Mouse (Mus musculus) embryonic facial prominence, embryonic 15.5 days (tissue): ENCODE data around the gene Ric8a. TPM values are rescaled to one million over a fixed set of nuclear protein-coding genes. Genes with fewer than 3 reads are reported as not detected.

Experiments used
- ATAC-seq: fragments of 200-750 bp; cut with Nextera tagmentation; 2 replicates; pipeline ENCODE4 v1.8.0; 2017; ENCODE audit warnings: low read depth, moderate TSS enrichment; ENCODE audit not compliant: insufficient number of reproducible peaks, low FRiP score, low TSS enrichment
- H3K27ac ChIP-seq: fragments of 300-500 bp; sonication (generic); replicated peaks from 2 replicates; pipeline ENCODE4 v1.5.1; 2015; ENCODE audit warnings: mild to moderate bottlenecking, inconsistent platforms
- H3K27me3 ChIP-seq: fragments of 300-500 bp; sonication (generic); 2 replicates; pipeline ENCODE4 v1.6.1; 2015; ENCODE audit warnings: inconsistent platforms
- H3K36me3 ChIP-seq: fragments of 300-500 bp; sonication (generic); 2 replicates; pipeline ENCODE4 v1.6.1; 2015; ENCODE audit warnings: mild to moderate bottlenecking, inconsistent platforms
- H3K4me1 ChIP-seq: fragments of 300-500 bp; sonication (generic); 2 replicates; pipeline ENCODE4 v1.6.1; 2015; ENCODE audit warnings: inconsistent platforms
- H3K4me2 ChIP-seq: fragments of 300-500 bp; sonication (generic); replicated peaks from 2 replicates; pipeline ENCODE4 v1.6.1; 2015; ENCODE audit warnings: mild to moderate bottlenecking, inconsistent platforms
- H3K4me3 ChIP-seq: fragments of 300-500 bp; sonication (generic); replicated peaks from 2 replicates; pipeline ENCODE4 v1.5.1; 2015; ENCODE audit warnings: mild to moderate bottlenecking, inconsistent platforms
- H3K9ac ChIP-seq: fragments of 300-500 bp; sonication (generic); 2 replicates; pipeline ENCODE4 v1.6.1; 2015; ENCODE audit warnings: inconsistent platforms
- H3K9me3 ChIP-seq: fragments of 300-500 bp; sonication (generic); replicated peaks from 2 replicates; pipeline ENCODE4 v1.6.1; 2016; ENCODE audit warnings: inconsistent platforms
- WGBS: fragments of 180-500 bp; shearing (Covaris S2); methylation state at CpG from one replicate; pipeline ENCODE4 v1.1.7; 2015; 5-methylcytosine and 5-hydroxymethylcytosine counted together
- polyA plus RNA-seq: library from polyadenylated mRNA; unstranded; fragments of >200 nt; fragmentation: Nextera tagmentation; extraction: Ambion mirVana; gene quantifications from 2 replicates; pipeline ENCODE4 v1.2.1, GENCODE M21; 2015

Ric8a gene
- polyA plus RNA-seq, 1 experiment from 2014 or later: 86.1 TPM

- ATAC-seq: no peak
- H3K4me2 ChIP-seq: no peak overlapping the region
- no peaks in the 10 kb centered on the region for H3K27me3 ChIP-seq
- H3K27ac ChIP-seq: no peak overlapping the region
- H3K9me3 ChIP-seq: no peaks in the 10 kb centered on the region
- no peak overlapping the region for H3K4me3 ChIP-seq
- H3K9ac ChIP-seq: no peak overlapping the region
- H3K4me1 ChIP-seq: no peaks in the 10 kb centered on the region
- 89% methylated on average over 3 of the region's 3 CpGs for WGBS
- H3K36me3 ChIP-seq: peaks cover 74% of the 10 kb centered on the region
Measured at GRCm38 (mm10) chr7:140894611-140895010, 37.9 kb downstream of the Ric8a start.

- WGBS: 65% methylated on average over 7 of the region's 7 CpGs
- Histone ChIP-seq H3K27ac (no peak overlapping the region), H3K4me2 (no peak overlapping the region), H3K36me3 (peaks cover 55% of the 10 kb centered on the region), H3K9me3 (no peaks in the 10 kb centered on the region), H3K4me3 (no peak overlapping the region), H3K9ac (no peak overlapping the region), H3K4me1 (no peaks in the 10 kb centered on the region), H3K27me3 (no peaks in the 10 kb centered on the region)
- no peak for ATAC-seq
Measured at GRCm38 (mm10) chr7:140897863-140898262, 41.1 kb downstream of the Ric8a start.

- ATAC-seq: no peak
- Histone ChIP-seq H3K4me2 (no peak overlapping the region), H3K4me3 (no peak overlapping the region), H3K9me3 (no peaks in the 10 kb centered on the region), H3K27ac (no peak overlapping the region), H3K36me3 (peaks cover 44% of the 10 kb centered on the region), H3K27me3 (no peaks in the 10 kb centered on the region), H3K9ac (no peak overlapping the region), H3K4me1 (no peaks in the 10 kb centered on the region)
- WGBS: 83% methylated on average over 3 of the region's 3 CpGs
Measured at GRCm38 (mm10) chr7:140899121-140899520, 42.4 kb downstream of the Ric8a start.

- no peak within 1 kb of the TSS for H3K4me3 ChIP-seq
- no peak within 1 kb of the TSS for H3K4me2 ChIP-seq
- H3K27me3 ChIP-seq: no peaks in the 10 kb centered on the region
- H3K9me3 ChIP-seq: no peaks in the 10 kb centered on the region
- peaks cover 35% of the 10 kb centered on the region for H3K36me3 ChIP-seq
- WGBS: 78% methylated on average over 10 of the region's 10 CpGs
- no peak within 1 kb of the TSS for H3K27ac ChIP-seq
- no peak for ATAC-seq
- no peak within 1 kb of the TSS for H3K9ac ChIP-seq
- no peaks in the 10 kb centered on the region for H3K4me1 ChIP-seq
Measured at GRCm38 (mm10) chr7:140900220-140900619, 43.5 kb downstream of the Ric8a start, which contains the start of gene Cox8b. Gene Cox8b (minus strand): TSS chr7:140900446.

- Histone ChIP-seq H3K4me1 (no peaks in the 10 kb centered on the region), H3K4me2 (no peak overlapping the region), H3K4me3 (no peak overlapping the region), H3K27ac (no peak overlapping the region), H3K9me3 (no peaks in the 10 kb centered on the region), H3K9ac (no peak overlapping the region), H3K36me3 (peaks cover 16% of the 10 kb centered on the region), H3K27me3 (no peaks in the 10 kb centered on the region)
- no peak for ATAC-seq
- WGBS: 44% methylated on average over 15 of the region's 15 CpGs
Measured at GRCm38 (mm10) chr7:140902036-140902875, 45.5 kb downstream of the Ric8a start.

GRCm38 (mm10) chr7:140903212-140903611 is 46.5 kb downstream of the Ric8a start:
- Histone ChIP-seq H3K27me3 (no peaks in the 10 kb centered on the region), H3K4me3 (no peak overlapping the region), H3K4me2 (no peak overlapping the region), H3K4me1 (no peaks in the 10 kb centered on the region), H3K27ac (no peak overlapping the region), H3K9me3 (no peaks in the 10 kb centered on the region), H3K9ac (no peak overlapping the region), H3K36me3 (peaks cover 7% of the 10 kb centered on the region)
- 24% methylated on average over 13 of the region's 13 CpGs for WGBS
- 0 out of 2 replicates have a peak, but pooled peaks have one; percentile 6 for ATAC-seq

GRCm38 (mm10) chr7:140905642-140906081 is 48.9 kb downstream of the Ric8a start:
- H3K36me3 ChIP-seq: no peaks in the 10 kb centered on the region
- H3K4me2 ChIP-seq: no peak overlapping the region
- H3K27ac ChIP-seq: no peak overlapping the region
- no peak for ATAC-seq
- no peak overlapping the region for H3K4me3 ChIP-seq
- 61% methylated on average over 2 of the region's 2 CpGs for WGBS
- peaks cover 4% of the 10 kb centered on the region; the same call in 1 of the 2 replicates for H3K4me1 ChIP-seq
- H3K27me3 ChIP-seq: no peaks in the 10 kb centered on the region
- no peak overlapping the region for H3K9ac ChIP-seq
- no peaks in the 10 kb centered on the region for H3K9me3 ChIP-seq

GRCm38 (mm10) chr7:140907131-140907530 is 50.4 kb downstream of the Ric8a start:
- H3K4me1 ChIP-seq: peaks cover 4% of the 10 kb centered on the region; the same call in 1 of the 2 replicates
- H3K9ac ChIP-seq: no peak overlapping the region
- WGBS: 74% methylated on average over 13 of the region's 13 CpGs
- ATAC-seq: no peak
- no peaks in the 10 kb centered on the region for H3K36me3 ChIP-seq
- no peak overlapping the region for H3K4me3 ChIP-seq
- no peak overlapping the region for H3K27ac ChIP-seq
- no peaks in the 10 kb centered on the region for H3K27me3 ChIP-seq
- H3K4me2 ChIP-seq: no peak overlapping the region
- no peaks in the 10 kb centered on the region for H3K9me3 ChIP-seq

- no peaks in the 10 kb centered on the region for H3K27me3 ChIP-seq
- no peaks in the 10 kb centered on the region for H3K9me3 ChIP-seq
- no peak overlapping the region for H3K27ac ChIP-seq
- H3K36me3 ChIP-seq: no peaks in the 10 kb centered on the region
- no peak for ATAC-seq
- H3K4me2 ChIP-seq: no peak overlapping the region
- no peak overlapping the region for H3K9ac ChIP-seq
- H3K4me3 ChIP-seq: no peak overlapping the region
- peaks cover 4% of the 10 kb centered on the region; the same call in 1 of the 2 replicates for H3K4me1 ChIP-seq
- WGBS: 81% methylated on average over 7 of the region's 7 CpGs
Measured at GRCm38 (mm10) chr7:140907697-140908096, 50.9 kb downstream of the Ric8a start.

GRCm38 (mm10) chr7:140908181-140908580 is 51.4 kb downstream of the Ric8a start:
- WGBS: 49% methylated on average over 7 of the region's 7 CpGs
- Histone ChIP-seq H3K27ac (no peak overlapping the region), H3K27me3 (no peaks in the 10 kb centered on the region), H3K9ac (no peak overlapping the region), H3K9me3 (no peaks in the 10 kb centered on the region), H3K36me3 (no peaks in the 10 kb centered on the region), H3K4me3 (no peak overlapping the region), H3K4me2 (peak overlapping the region; percentile 91; the same call in 1 of the 2 replicates), H3K4me1 (peaks cover 4% of the 10 kb centered on the region; the same call in 1 of the 2 replicates)
- 0 out of 2 replicates have a peak, but pooled peaks have one; percentile 24 for ATAC-seq

- H3K27me3 ChIP-seq: no peaks in the 10 kb centered on the region
- no peak overlapping the region for H3K27ac ChIP-seq
- no peak overlapping the region for H3K9ac ChIP-seq
- 1% methylated on average over 19 of the region's 19 CpGs for WGBS
- H3K4me3 ChIP-seq: peak overlapping the region; percentile 48
- peaks cover 4% of the 10 kb centered on the region; the same call in 1 of the 2 replicates for H3K4me1 ChIP-seq
- ATAC-seq: peak; percentile 45; the same call in 1 of the 2 replicates
- H3K9me3 ChIP-seq: no peaks in the 10 kb centered on the region
- no peaks in the 10 kb centered on the region for H3K36me3 ChIP-seq
- peak overlapping the region; percentile 91 for H3K4me2 ChIP-seq
Measured at GRCm38 (mm10) chr7:140908634-140909107, 51.9 kb downstream of the Ric8a start.
